Mouse (Mus musculus) lung, embryonic 16.5 days (tissue): ENCODE data around the gene Hadhb. TPM values are rescaled to one million over a fixed set of nuclear protein-coding genes. Genes with fewer than 3 reads are reported as not detected.

Source experiments
- ATAC-seq: fragments of 200-750 bp; cut with Nextera tagmentation; 2 replicates; pipeline ENCODE4 v1.8.0; 2017; ENCODE audit warnings: low read depth, mild to moderate bottlenecking, moderate library complexity
- H3K27ac ChIP-seq: fragments of 300-500 bp; sonication (generic); 2 replicates; pipeline ENCODE4 v1.5.1; 2014; ENCODE audit warnings: mild to moderate bottlenecking, control low read depth, low read length
- H3K27me3 ChIP-seq: fragments of 300-500 bp; sonication (generic); 2 replicates; pipeline ENCODE4 v1.6.1; 2014; ENCODE audit warnings: low read depth, low read length, mixed read lengths; ENCODE audit not compliant: control insufficient read depth, insufficient read depth
- H3K36me3 ChIP-seq: fragments of 300-500 bp; sonication (generic); 2 replicates; pipeline ENCODE4 v1.6.1; 2014; ENCODE audit warnings: low read length; ENCODE audit not compliant: control insufficient read depth, insufficient read depth
- H3K4me1 ChIP-seq: fragments of 300-500 bp; sonication (generic); replicated peaks from 2 replicates; pipeline ENCODE4 v1.6.1; 2014; ENCODE audit warnings: low read length, mixed read lengths; ENCODE audit not compliant: control insufficient read depth, insufficient read depth
- H3K4me2 ChIP-seq: fragments of 300-500 bp; sonication (generic); 2 replicates; pipeline ENCODE4 v1.6.1; 2014; ENCODE audit warnings: low read depth, low read length, control low read depth
- H3K4me3 ChIP-seq: fragments of 300-500 bp; sonication (generic); 2 replicates; pipeline ENCODE4 v1.5.1; 2014; ENCODE audit warnings: mild to moderate bottlenecking, low read length, control low read depth
- H3K9ac ChIP-seq: fragments of 300-500 bp; sonication (generic); 2 replicates; pipeline ENCODE4 v1.6.1; 2014; ENCODE audit warnings: low read length, control low read depth
- H3K9me3 ChIP-seq: fragments of 300-500 bp; sonication (generic); 2 replicates; pipeline ENCODE4 v1.6.1; 2016; ENCODE audit warnings: low read length; ENCODE audit not compliant: control insufficient read depth
- WGBS: fragments of 180-500 bp; shearing (Covaris S2); extraction: QIAGEN DNeasy Blood & Tissue Kit; methylation state at CpG from one replicate; pipeline ENCODE4 v1.1.7; 2014; 5-methylcytosine and 5-hydroxymethylcytosine counted together
- polyA plus RNA-seq: library from polyadenylated mRNA; unstranded; fragments of >200 nt; fragmentation: Nextera tagmentation; extraction: Ambion mirVana; gene quantifications from 2 replicates; pipeline ENCODE4 v1.2.1, GENCODE M21; 2015

Gene Hadhb
- polyA plus RNA-seq, 1 experiment from 2014 or later: 128 TPM

GRCm38 (mm10) chr5:30161836-30162235 is 6.8 kb downstream of the Hadhb start:
- Histone ChIP-seq H3K4me1 (no peaks in the 10 kb centered on the region; the same call in 1 of the 2 replicates), H3K36me3 (no peaks in the 10 kb centered on the region), H3K27me3 (no peaks in the 10 kb centered on the region), H3K4me2 (no peak overlapping the region), H3K9ac (no peak overlapping the region), H3K9me3 (no peaks in the 10 kb centered on the region), H3K27ac (no peak overlapping the region), H3K4me3 (no peak overlapping the region)
- no peak for ATAC-seq
- 96% methylated on average over 1 of the region's 1 CpGs for WGBS

GRCm38 (mm10) chr5:30162339-30162738 is 7.3 kb downstream of the Hadhb start:
- H3K36me3 ChIP-seq: no peaks in the 10 kb centered on the region
- WGBS: 64% methylated on average over 6 of the region's 6 CpGs
- no peaks in the 10 kb centered on the region for H3K27me3 ChIP-seq
- ATAC-seq: no peak
- no peak overlapping the region for H3K27ac ChIP-seq
- no peak overlapping the region for H3K4me2 ChIP-seq
- H3K4me1 ChIP-seq: no peaks in the 10 kb centered on the region
- H3K9ac ChIP-seq: no peak overlapping the region
- H3K9me3 ChIP-seq: no peaks in the 10 kb centered on the region
- no peak overlapping the region for H3K4me3 ChIP-seq

- no peaks in the 10 kb centered on the region for H3K27me3 ChIP-seq
- no peak for ATAC-seq
- 84% methylated on average over 5 of the region's 5 CpGs for WGBS
- no peak overlapping the region for H3K4me3 ChIP-seq
- H3K9me3 ChIP-seq: no peaks in the 10 kb centered on the region
- H3K4me1 ChIP-seq: no peaks in the 10 kb centered on the region
- H3K36me3 ChIP-seq: no peaks in the 10 kb centered on the region; the same call in 1 of the 2 replicates
- H3K9ac ChIP-seq: no peak overlapping the region
- H3K27ac ChIP-seq: no peak overlapping the region
- H3K4me2 ChIP-seq: no peak overlapping the region
Measured at GRCm38 (mm10) chr5:30165234-30165946, 10.3 kb downstream of the Hadhb start.

- Histone ChIP-seq H3K36me3 (peaks cover 8% of the 10 kb centered on the region), H3K4me1 (no peaks in the 10 kb centered on the region), H3K4me2 (no peak overlapping the region), H3K4me3 (no peak overlapping the region), H3K9me3 (no peaks in the 10 kb centered on the region), H3K9ac (no peak overlapping the region), H3K27me3 (no peaks in the 10 kb centered on the region), H3K27ac (no peak overlapping the region)
- WGBS: 77% methylated on average over 5 of the region's 5 CpGs
- no peak for ATAC-seq
Measured at GRCm38 (mm10) chr5:30170303-30170940, 15.4 kb downstream of the Hadhb start.

- Histone ChIP-seq H3K4me2 (no peak overlapping the region), H3K36me3 (peaks cover 22% of the 10 kb centered on the region), H3K4me1 (no peaks in the 10 kb centered on the region), H3K9me3 (no peaks in the 10 kb centered on the region), H3K27me3 (no peaks in the 10 kb centered on the region), H3K4me3 (no peak overlapping the region), H3K27ac (no peak overlapping the region), H3K9ac (no peak overlapping the region)
- ATAC-seq: no peak
Measured at GRCm38 (mm10) chr5:30172115-30172514, 17.1 kb downstream of the Hadhb start.

- no peak for ATAC-seq
- Histone ChIP-seq H3K27ac (no peak overlapping the region), H3K4me2 (no peak overlapping the region), H3K9me3 (no peaks in the 10 kb centered on the region), H3K4me1 (no peaks in the 10 kb centered on the region), H3K36me3 (peaks cover 25% of the 10 kb centered on the region), H3K4me3 (no peak overlapping the region), H3K9ac (no peak overlapping the region), H3K27me3 (no peaks in the 10 kb centered on the region)
- 43% methylated on average over 20 of the region's 20 CpGs for WGBS
Measured at GRCm38 (mm10) chr5:30172931-30173692, 18.1 kb downstream of the Hadhb start.

- no peak overlapping the region for H3K9ac ChIP-seq
- no peak overlapping the region for H3K27ac ChIP-seq
- peaks cover 36% of the 10 kb centered on the region for H3K36me3 ChIP-seq
- ATAC-seq: no peak
- H3K4me2 ChIP-seq: no peak overlapping the region
- 54% methylated on average over 4 of the region's 4 CpGs for WGBS
- H3K4me1 ChIP-seq: no peaks in the 10 kb centered on the region
- no peaks in the 10 kb centered on the region for H3K27me3 ChIP-seq
- no peaks in the 10 kb centered on the region for H3K9me3 ChIP-seq
- H3K4me3 ChIP-seq: no peak overlapping the region
Measured at GRCm38 (mm10) chr5:30175811-30176210, 20.8 kb downstream of the Hadhb start.

- Histone ChIP-seq H3K36me3 (peaks cover 17% of the 10 kb centered on the region), H3K27me3 (no peaks in the 10 kb centered on the region), H3K4me3 (no peak overlapping the region), H3K27ac (no peak overlapping the region), H3K9me3 (no peaks in the 10 kb centered on the region), H3K4me2 (no peak overlapping the region), H3K9ac (no peak overlapping the region), H3K4me1 (no peaks in the 10 kb centered on the region)
- 86% methylated on average over 12 of the region's 12 CpGs for WGBS
- no peak for ATAC-seq
Measured at GRCm38 (mm10) chr5:30187687-30188485, 32.8 kb downstream of the Hadhb start.

- no peaks in the 10 kb centered on the region for H3K27me3 ChIP-seq
- no peaks in the 10 kb centered on the region for H3K36me3 ChIP-seq
- H3K4me1 ChIP-seq: no peaks in the 10 kb centered on the region
- H3K9ac ChIP-seq: no peak overlapping the region
- H3K4me3 ChIP-seq: no peak overlapping the region
- H3K4me2 ChIP-seq: no peak overlapping the region
- no peak overlapping the region for H3K27ac ChIP-seq
- no peaks in the 10 kb centered on the region for H3K9me3 ChIP-seq
- no peak for ATAC-seq
- whole genome bisulfite sequencing: 64% methylated on average over 1 of the region's 1 CpGs
Measured at GRCm38 (mm10) chr5:30192452-30192851, 37.4 kb downstream of the Hadhb start.
